Mouse (Mus musculus): ENCODE measurements around the gene Cped1.

DNA sequence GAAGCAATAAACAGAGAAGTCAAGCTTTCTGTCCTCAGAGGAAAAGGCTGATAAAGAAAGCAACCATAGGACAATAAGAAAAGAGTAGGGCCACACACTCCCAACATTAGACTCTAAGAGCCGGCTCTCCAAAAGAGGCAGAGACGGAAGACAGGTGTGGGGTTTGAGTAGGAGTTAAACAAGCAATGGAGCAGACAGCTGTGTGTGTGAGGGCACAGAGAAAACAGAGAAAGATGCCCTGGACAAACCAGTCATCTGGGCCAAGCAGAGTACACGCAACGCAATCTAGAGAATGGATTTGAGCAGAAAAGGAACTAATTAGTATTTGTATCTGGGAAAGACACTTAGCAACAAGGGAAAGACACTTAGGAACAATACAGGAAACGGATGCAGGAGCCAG lies 227.5 kb downstream of the Cped1 start:
- TF ChIP-seq CTCF (IDR thresholded peaks at IDR 0.05; ENCODE audit: low read depth) (no peak), EP300 (IDR thresholded peaks at IDR 0.05; ENCODE audit: low read depth) (no peak)
